Mouse (Mus musculus): Measurements from ENCODE around the gene Prrxl1.

The Prrxl1 gene

GRCm38 (mm10) chr14:32627271-32627670 lies 28.1 kb downstream of the Prrxl1 start:
- no peak for DNase-seq (ENCODE audit: extremely low read depth, low read depth, low spot score)

GRCm38 (mm10) chr14:32628584-32628983 lies 29.4 kb downstream of the Prrxl1 start:
- DNase-seq (ENCODE audit: extremely low read depth, low read depth, low spot score): no peak

GRCm38 (mm10) chr14:32632908-32633600 lies 33.8 kb downstream of the Prrxl1 start:
- no peak for DNase-seq (ENCODE audit: extremely low read depth, low read depth, low spot score)

- no peak for DNase-seq (ENCODE audit: extremely low read depth, low read depth, low spot score)
These were observed 34.9 kb downstream of the Prrxl1 start for GRCm38 (mm10) chr14:32634015-32634682.

- no peak for DNase-seq (ENCODE audit: extremely low read depth, low read depth, low spot score)
These were observed 39.3 kb downstream of the Prrxl1 start for GRCm38 (mm10) chr14:32638485-32638884.

- no peak for DNase-seq (ENCODE audit: extremely low read depth, low read depth, low spot score)
These were observed 60.6 kb downstream of the Prrxl1 start for GRCm38 (mm10) chr14:32659781-32660180.

GRCm38 (mm10) chr14:32663099-32663498 lies 63.9 kb downstream of the Prrxl1 start:
- no peak for DNase-seq (ENCODE audit: extremely low read depth, low read depth, low spot score)

GRCm38 (mm10) chr14:32673178-32673577 lies 74.0 kb downstream of the Prrxl1 start:
- DNase-seq (ENCODE audit: extremely low read depth, low read depth, low spot score): no peak

GRCm38 (mm10) chr14:32678565-32678964 lies 79.4 kb downstream of the Prrxl1 start:
- no peak for DNase-seq (ENCODE audit: extremely low read depth, low read depth, low spot score)

- DNase-seq (ENCODE audit: extremely low read depth, low read depth, low spot score): no peak
These were observed 82.4 kb downstream of the Prrxl1 start for GRCm38 (mm10) chr14:32681603-32682002.

GRCm38 (mm10) chr14:32682536-32682935 lies 83.3 kb downstream of the Prrxl1 start:
- DNase-seq (ENCODE audit: extremely low read depth, low read depth, low spot score): no peak

GRCm38 (mm10) chr14:32683251-32683838 lies 84.1 kb downstream of the Prrxl1 start:
- no peak for DNase-seq (ENCODE audit: extremely low read depth, low read depth, low spot score)

- no peak for DNase-seq (ENCODE audit: extremely low read depth, low read depth, low spot score)
These were observed 85.0 kb downstream of the Prrxl1 start for GRCm38 (mm10) chr14:32683982-32684734.

GRCm38 (mm10) chr14:32684735-32685105 lies 85.5 kb downstream of the Prrxl1 start:
- no peak for DNase-seq (ENCODE audit: extremely low read depth, low read depth, low spot score)

GRCm38 (mm10) chr14:32685124-32685826 lies 86.1 kb downstream of the Prrxl1 start, which contains the start of gene 3425401B19Rik:
3425401B19Rik (minus strand) TSS chr14:32685293.
- no peak for DNase-seq (ENCODE audit: extremely low read depth, low read depth, low spot score)

GRCm38 (mm10) chr14:32695906-32696305 lies 96.7 kb downstream of the Prrxl1 start:
- DNase-seq (ENCODE audit: extremely low read depth, low read depth, low spot score): no peak

GRCm38 (mm10) chr14:32696344-32696743 lies 97.1 kb downstream of the Prrxl1 start:
- no peak for DNase-seq (ENCODE audit: extremely low read depth, low read depth, low spot score)

GRCm38 (mm10) chr14:32697774-32698173 lies 98.6 kb downstream of the Prrxl1 start:
- no peak for DNase-seq (ENCODE audit: extremely low read depth, low read depth, low spot score)

GRCm38 (mm10) chr14:32698556-32698955 lies 99.3 kb downstream of the Prrxl1 start:
- no peak for DNase-seq (ENCODE audit: extremely low read depth, low read depth, low spot score)

All from fat pad, adult 2 months (tissue).